Mouse (Mus musculus): ENCODE data around the gene Dach1. TPM values are rescaled to one million over a fixed set of nuclear protein-coding genes. Genes with fewer than 3 reads are reported as not detected.

The Dach1 gene
- total RNA-seq, 2 experiments from 2014 or later, result 4.3 to 6.1 TPM

- no peak for DNase-seq (ENCODE audit: low spot score in 2 of 2)
- intact Hi-C loops (cut with DNase I), result no loop called here
Observed at GRCm38 (mm10) chr14:98048403-98048802, 121.2 kb downstream of the Dach1 start.

DNA sequence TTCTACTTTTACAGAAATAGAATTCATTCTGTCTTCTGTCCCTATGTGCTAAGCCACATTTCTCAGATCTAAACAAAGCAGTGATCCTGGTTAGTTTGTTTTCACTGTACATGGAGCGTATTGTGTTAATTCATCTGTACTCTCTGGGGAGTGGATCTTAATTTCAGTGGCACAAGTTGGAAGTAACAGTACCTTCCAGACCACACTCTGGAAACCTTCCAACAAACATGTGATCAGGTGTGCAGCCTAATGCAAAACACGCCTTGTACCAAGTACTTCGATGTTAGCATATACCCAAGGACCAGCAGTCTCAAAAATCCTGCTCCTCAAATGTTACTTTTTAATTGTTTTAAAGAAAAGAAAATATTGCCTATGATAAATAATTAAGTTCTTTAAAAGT is 121.9 kb downstream of the Dach1 start:
- intact Hi-C loops (cut with DNase I), result no loop called here
- DNase-seq (ENCODE audit: low spot score in 2 of 2), result no peak

DNA sequence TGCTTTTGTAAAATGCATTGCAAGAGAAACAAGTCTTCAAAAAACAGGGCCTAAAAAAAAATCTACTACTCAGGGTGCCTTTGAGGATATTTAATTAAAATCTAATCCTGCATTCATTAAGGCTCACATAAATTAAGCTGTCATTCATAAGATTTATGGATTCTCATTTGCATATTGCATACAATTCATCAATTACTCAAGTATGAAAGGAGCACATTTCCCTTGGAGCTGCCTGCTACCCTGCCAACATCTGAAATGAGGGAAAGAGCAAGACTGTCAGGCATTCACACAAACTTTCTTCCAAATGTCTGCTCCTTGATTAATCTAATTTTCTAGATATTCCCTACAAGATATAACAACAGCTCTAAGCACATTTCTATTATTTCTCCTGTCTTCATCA is 122.6 kb downstream of the Dach1 start:
- intact Hi-C loops (cut with DNase I), result no loop called here

GRCm38 (mm10) chr14:98038524-98038923 is 131.0 kb downstream of the Dach1 start:
- DNase-seq (ENCODE audit: low spot score in 2 of 2), result no peak
- intact Hi-C loops (cut with DNase I), result no loop called here

More for the DNA sequence above, 122.6 kb downstream of the Dach1 start:
- DNase-seq (ENCODE audit: low spot score in 2 of 2), result no peak

GRCm38 (mm10) chr14:98037175-98037574 is 132.4 kb downstream of the Dach1 start:
- no peak for DNase-seq (ENCODE audit: low spot score in 2 of 2)
- intact Hi-C loops (cut with DNase I), result no loop called here

DNA sequence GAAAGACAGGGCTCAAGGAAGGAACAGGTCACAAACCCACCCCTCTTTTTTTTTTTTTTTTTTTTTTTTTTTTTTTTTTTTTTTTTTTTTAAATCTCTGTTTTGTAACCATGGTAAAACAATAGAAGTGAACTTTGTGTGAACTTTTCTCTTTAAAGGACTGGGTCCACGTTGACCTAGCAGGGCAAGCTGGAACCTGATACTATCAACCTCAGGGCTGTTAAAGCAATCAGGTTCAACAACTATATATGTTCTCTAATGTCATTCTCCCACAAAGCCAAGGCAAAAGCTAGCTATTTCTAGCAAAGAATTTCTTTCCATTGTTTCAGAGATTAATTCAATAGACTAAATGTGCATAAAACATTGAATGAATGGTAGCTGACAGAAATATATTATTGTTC is 134.3 kb downstream of the Dach1 start:
- intact Hi-C loops (cut with DNase I), result no loop called here
- DNase-seq (ENCODE audit: low spot score in 2 of 2), result no peak

- intact Hi-C loops (cut with DNase I), result no loop called here
- DNase-seq (ENCODE audit: low spot score in 2 of 2), result no peak
Observed at GRCm38 (mm10) chr14:98023540-98023939, 146.0 kb downstream of the Dach1 start.

DNA sequence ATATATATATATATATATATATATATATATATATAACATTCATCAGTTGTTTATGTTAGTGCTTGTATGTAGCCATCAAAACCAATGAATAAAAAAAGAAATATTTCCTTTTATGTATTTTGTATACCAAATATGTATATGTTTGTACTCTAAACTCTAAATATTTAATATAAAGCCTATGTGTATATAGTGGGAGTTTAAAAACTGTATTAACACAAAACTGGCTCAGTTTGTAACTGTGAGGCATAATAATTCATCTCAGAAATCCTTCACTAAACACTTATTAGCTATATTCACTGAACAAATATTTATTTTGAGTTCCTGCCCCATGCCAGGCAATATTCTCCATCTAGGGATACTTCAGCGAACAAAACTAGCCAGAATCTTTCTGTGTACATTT is 155.5 kb downstream of the Dach1 start:
- no peak for DNase-seq (ENCODE audit: low spot score in 2 of 2)
- intact Hi-C loops (cut with DNase I), result no loop called here

DNA sequence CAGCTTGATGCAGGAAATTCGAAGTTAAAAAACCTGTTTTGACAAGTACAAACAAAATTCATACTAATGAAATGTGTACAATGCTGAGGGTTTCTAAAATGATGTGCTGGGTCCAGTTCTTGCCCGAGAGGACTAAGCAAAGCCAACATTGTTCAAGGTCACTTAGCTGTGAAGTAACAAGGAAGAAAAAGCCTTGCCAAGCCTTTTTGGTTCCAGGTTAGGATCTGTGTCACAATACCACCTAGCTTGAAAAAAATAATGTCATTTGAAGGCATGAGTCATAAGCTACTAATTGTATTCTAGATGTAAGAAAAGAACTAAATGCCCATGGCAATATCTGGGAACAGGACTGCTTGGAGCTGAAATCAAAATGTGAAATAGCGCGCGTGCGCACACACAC is 161.1 kb downstream of the Dach1 start:
- no peak for DNase-seq (ENCODE audit: low spot score in 2 of 2)
- intact Hi-C loops (cut with DNase I), result no loop called here

GRCm38 (mm10) chr14:98002021-98002680 is 167.4 kb downstream of the Dach1 start:
- intact Hi-C loops (cut with DNase I), result no loop called here
- DNase-seq (ENCODE audit: low spot score in 2 of 2), result no peak

DNA sequence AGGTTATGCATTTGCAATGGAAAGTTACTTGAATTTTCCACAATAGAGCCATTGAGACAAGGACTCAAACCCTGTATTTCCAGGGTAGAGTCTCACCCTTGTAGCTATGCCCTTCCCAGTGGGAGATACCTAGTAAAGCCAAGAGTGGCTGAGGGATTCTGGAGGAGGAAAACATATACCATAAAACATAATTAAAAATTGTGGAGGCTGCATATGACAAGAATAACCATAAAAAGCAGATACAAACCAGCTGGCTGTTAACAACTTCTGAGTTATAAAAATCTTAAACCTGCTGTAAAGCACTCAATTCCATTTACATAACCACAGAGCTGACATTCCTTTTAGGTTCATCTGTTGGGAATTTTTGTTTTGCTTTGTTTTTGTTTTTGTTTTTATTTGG is 171.0 kb downstream of the Dach1 start:
- intact Hi-C loops (cut with DNase I), result no loop called here
- no peak for DNase-seq (ENCODE audit: low spot score in 2 of 2)

DNA sequence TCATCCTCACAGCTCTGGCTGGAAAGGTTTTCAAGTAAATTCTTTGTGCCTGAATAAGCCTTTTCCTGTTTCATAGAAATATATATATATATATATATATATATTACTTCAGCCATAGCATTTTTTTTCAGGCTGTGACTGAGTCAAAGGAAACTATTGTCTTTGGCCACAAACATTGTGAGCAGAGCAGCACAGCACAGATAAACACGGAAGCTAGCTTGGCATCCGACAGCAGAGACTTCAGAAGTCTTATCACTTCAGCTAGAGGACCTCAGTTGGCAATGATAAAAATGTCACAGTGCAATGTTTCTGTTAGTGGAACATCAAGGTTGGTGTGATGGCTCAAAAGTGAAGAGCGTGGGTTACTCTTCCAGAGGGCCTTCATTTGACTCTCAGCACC is 186.3 kb downstream of the Dach1 start:
- DNase-seq (ENCODE audit: low spot score in 2 of 2), result no peak
- intact Hi-C loops (cut with DNase I), result no loop called here

GRCm38 (mm10) chr14:97982676-97983075 is 186.9 kb downstream of the Dach1 start:
- intact Hi-C loops (cut with DNase I), result no loop called here
- DNase-seq (ENCODE audit: low spot score in 2 of 2), result no peak

DNA sequence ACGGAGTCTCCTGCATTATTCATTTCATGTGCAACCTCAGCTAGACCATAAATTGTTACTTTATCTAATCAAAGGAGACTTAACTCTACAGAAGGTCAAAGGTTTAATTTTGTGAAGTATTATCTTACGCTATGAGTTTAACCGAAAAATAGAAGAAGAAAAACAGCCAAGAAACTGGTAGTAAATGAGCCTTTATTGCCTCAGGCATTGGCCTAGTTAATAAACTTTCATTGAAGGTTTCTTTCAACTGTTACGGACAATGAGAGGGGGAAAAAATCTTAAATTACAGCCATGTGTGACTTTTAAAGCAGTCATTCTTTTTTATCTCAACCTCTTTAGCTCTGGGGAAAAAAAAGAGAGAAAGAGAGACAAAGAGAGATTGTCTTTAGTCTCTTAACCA is 188.7 kb downstream of the Dach1 start:
- intact Hi-C loops (cut with DNase I), result no loop called here

GRCm38 (mm10) chr14:97976091-97976490 is 193.5 kb downstream of the Dach1 start:
- intact Hi-C loops (cut with DNase I), result no loop called here
- no peak for DNase-seq (ENCODE audit: low spot score in 2 of 2)

More for the DNA sequence above, 188.7 kb downstream of the Dach1 start:
- no peak for DNase-seq (ENCODE audit: low spot score in 2 of 2)

- intact Hi-C loops (cut with DNase I), result no loop called here
- no peak for DNase-seq (ENCODE audit: low spot score in 2 of 2)
Observed at GRCm38 (mm10) chr14:97975447-97975846, 194.1 kb downstream of the Dach1 start.

GRCm38 (mm10) chr14:97964543-97965069 is 205.0 kb downstream of the Dach1 start:
- intact Hi-C loops (cut with DNase I), result no loop called here
- no peak for DNase-seq (ENCODE audit: low spot score in 2 of 2)

DNA sequence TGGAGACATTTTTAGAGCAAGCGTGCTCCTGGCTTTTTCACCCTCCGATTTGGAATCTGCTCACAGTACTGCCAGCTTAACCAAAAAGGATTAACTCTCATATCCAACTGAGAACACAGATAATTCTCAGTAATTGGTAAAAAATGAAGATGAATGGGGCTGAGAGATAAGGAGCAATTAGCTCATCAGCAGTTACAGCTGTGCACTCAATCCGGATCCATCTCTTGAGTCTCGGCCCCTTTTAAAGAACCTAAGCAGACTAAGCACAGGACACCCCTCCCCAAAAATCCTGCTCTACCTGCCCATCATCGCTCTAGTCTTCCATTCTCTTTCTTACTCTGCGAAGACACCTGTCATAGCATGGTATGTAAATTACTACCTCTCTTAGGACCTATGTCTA is 205.9 kb downstream of the Dach1 start:
- no peak for DNase-seq (ENCODE audit: low spot score in 2 of 2)
- intact Hi-C loops (cut with DNase I), result no loop called here

DNA sequence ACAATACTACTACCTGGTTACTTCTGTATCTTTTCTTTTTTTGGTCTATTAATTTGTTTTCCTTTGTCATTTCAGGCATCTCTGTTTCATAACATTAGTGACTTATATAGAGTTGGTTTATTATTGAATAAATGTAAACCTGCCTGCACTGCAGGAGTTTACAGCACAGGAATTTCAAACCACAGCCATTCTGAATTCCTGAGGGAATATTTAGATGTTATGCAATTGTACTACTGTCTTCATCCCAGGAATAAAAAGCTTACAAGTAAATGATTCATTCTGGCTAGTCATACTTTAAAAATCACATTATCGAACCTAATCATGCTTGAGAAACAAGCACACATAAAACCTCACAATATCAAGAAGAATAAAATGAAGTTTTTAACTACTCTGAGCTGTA is 213.2 kb downstream of the Dach1 start:
- no peak for DNase-seq (ENCODE audit: low spot score in 2 of 2)
- intact Hi-C loops (cut with DNase I), result no loop called here

DNA sequence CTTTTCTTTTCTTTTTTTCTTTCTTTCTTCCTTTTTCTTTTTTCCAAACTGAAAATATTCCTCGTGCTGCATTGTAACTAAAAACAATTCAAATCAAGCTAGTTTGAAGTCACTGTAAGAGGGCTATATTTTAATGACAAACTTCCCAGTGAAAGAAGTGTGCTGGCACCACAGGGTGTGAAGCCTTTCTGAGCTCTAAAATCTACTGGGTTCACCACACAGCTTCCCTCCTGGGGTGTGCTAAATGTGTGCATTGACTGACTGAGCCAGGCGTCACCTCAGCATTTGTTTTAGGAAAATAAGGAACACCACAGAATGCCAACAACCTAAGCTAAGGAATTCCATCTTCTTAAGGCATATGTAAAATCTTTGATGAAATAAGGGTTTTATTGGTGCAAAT is 224.1 kb downstream of the Dach1 start:
- DNase-seq (ENCODE audit: low spot score in 2 of 2), result no peak
- intact Hi-C loops (cut with DNase I), result no loop called here

DNA sequence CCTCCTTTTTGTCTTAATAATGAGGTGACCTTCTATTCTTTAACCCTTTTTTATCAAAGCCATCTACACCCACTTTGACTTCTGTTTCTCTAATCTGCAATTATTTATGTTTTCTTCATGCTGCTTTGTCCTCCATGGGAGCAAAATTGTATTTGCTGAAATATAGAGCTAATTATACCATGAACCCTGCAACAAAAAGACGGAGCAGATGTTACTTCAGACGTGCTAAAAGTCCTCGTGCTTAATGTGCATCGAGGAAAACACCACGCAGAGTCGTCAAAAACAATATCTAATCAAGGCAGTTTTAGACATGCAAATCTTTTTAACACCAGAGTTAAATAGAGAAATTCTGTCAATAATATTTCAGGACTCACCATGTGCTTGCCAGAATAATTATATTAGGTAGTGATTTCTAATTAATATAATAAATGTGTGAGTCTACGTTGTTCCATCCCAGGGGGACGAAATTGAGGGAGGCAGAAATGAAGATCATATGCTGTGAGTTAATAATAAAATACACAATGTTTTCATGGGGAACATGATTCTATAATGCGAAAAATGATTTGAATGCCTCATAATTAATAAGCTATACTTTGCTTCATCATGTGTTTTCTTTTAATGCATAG is 224.8 kb downstream of the Dach1 start:
- no peak for DNase-seq (ENCODE audit: low spot score in 2 of 2)
- intact Hi-C loops (cut with DNase I), result no loop called here
